Mouse (Mus musculus) limb, embryonic 10.5 days (tissue): Measurements from ENCODE around the gene Stub1. TPM values are rescaled to one million over a fixed set of nuclear protein-coding genes. Genes with fewer than 3 reads are reported as not detected.

Source experiments
- DNase-seq: peaks from one replicate; pipeline ENCODE4 v3.0.0-alpha.2; 2017; ENCODE audit warnings: low spot score
- H3K27ac ChIP-seq: fragments of 300-500 bp; sonication (generic); 2 replicates; pipeline ENCODE4 v1.5.1; 2016; ENCODE audit warnings: mild to moderate bottlenecking
- H3K27me3 ChIP-seq: fragments of 300-500 bp; sonication (generic); 2 replicates; pipeline ENCODE4 v1.6.1; 2016; ENCODE audit warnings: low read depth, mild to moderate bottlenecking; ENCODE audit not compliant: poor library complexity, severe bottlenecking
- H3K36me3 ChIP-seq: fragments of 300-500 bp; sonication (generic); 2 replicates; pipeline ENCODE4 v1.6.1; 2016; ENCODE audit warnings: mild to moderate bottlenecking, moderate library complexity
- H3K4me1 ChIP-seq: fragments of 300-500 bp; sonication (generic); 2 replicates; pipeline ENCODE4 v1.6.1; 2016
- H3K4me3 ChIP-seq: fragments of 300-500 bp; sonication (generic); 2 replicates; pipeline ENCODE4 v1.5.1; 2016; ENCODE audit warnings: mild to moderate bottlenecking, moderate library complexity
- H3K9me3 ChIP-seq: fragments of 300-500 bp; sonication (generic); replicated peaks from 2 replicates; pipeline ENCODE4 v1.6.1; 2016; ENCODE audit warnings: mild to moderate bottlenecking
- WGBS: fragments of 180-500 bp; shearing (Covaris S2); methylation state at CpG from one replicate; pipeline ENCODE4 v1.1.7; 2016; 5-methylcytosine and 5-hydroxymethylcytosine counted together
- polyA plus RNA-seq: library from polyadenylated mRNA; unstranded; fragments of >200 nt; fragmentation: Nextera tagmentation; extraction: Ambion mirVana; gene quantifications from 2 replicates; pipeline ENCODE4 v1.2.1, GENCODE M21; 2016

Gene Stub1
- polyA plus RNA-seq, 1 experiment from 2014 or later: 408 TPM

GRCm38 (mm10) chr17:25840519-25840918, 7.3 kb upstream of the Stub1 start:
- peaks cover 75% of the 10 kb centered on the region for H3K36me3 ChIP-seq
- 98% methylated on average over 6 of the region's 6 CpGs for WGBS
- peaks cover 65% of the 10 kb centered on the region for H3K4me1 ChIP-seq
- H3K27ac ChIP-seq: no peak overlapping the region
- no peaks in the 10 kb centered on the region for H3K27me3 ChIP-seq
- no peaks in the 10 kb centered on the region for H3K9me3 ChIP-seq
- DNase-seq: no peak
- 0 out of 2 replicates have a peak overlapping the region, but pooled peaks have one; percentile 6 for H3K4me3 ChIP-seq

- 84% methylated on average over 14 of the region's 14 CpGs for WGBS
- Histone ChIP-seq H3K36me3 (peaks cover 79% of the 10 kb centered on the region), H3K4me1 (peaks cover 70% of the 10 kb centered on the region), H3K4me3 (no peak overlapping the region), H3K27ac (no peak overlapping the region), H3K27me3 (no peaks in the 10 kb centered on the region), H3K9me3 (no peaks in the 10 kb centered on the region)
- no peak for DNase-seq
These were observed 6.4 kb upstream of the Stub1 start for GRCm38 (mm10) chr17:25839455-25840235.

GRCm38 (mm10) chr17:25838904-25839303, 5.7 kb upstream of the Stub1 start:
- peaks cover 83% of the 10 kb centered on the region for H3K36me3 ChIP-seq
- no peaks in the 10 kb centered on the region for H3K9me3 ChIP-seq
- no peak for DNase-seq
- H3K27me3 ChIP-seq: no peaks in the 10 kb centered on the region
- WGBS: 89% methylated on average over 4 of the region's 4 CpGs
- H3K27ac ChIP-seq: no peak overlapping the region
- H3K4me3 ChIP-seq: no peak overlapping the region
- H3K4me1 ChIP-seq: peaks cover 73% of the 10 kb centered on the region

GRCm38 (mm10) chr17:25837533-25837932, 4.3 kb upstream of the Stub1 start:
- H3K4me1 ChIP-seq: peaks cover 67% of the 10 kb centered on the region
- H3K27ac ChIP-seq: no peak overlapping the region
- peaks cover 75% of the 10 kb centered on the region for H3K36me3 ChIP-seq
- H3K9me3 ChIP-seq: no peaks in the 10 kb centered on the region
- H3K27me3 ChIP-seq: no peaks in the 10 kb centered on the region
- DNase-seq: no peak
- 61% methylated on average over 3 of the region's 3 CpGs for WGBS
- H3K4me3 ChIP-seq: peak overlapping the region; percentile 77

- 2% methylated on average over 29 of the region's 29 CpGs for WGBS
- no peaks in the 10 kb centered on the region for H3K27me3 ChIP-seq
- DNase-seq: peak; percentile 77
- peak within 1 kb of the TSS; percentile 77 for H3K4me3 ChIP-seq
- no peaks in the 10 kb centered on the region for H3K9me3 ChIP-seq
- peak within 1 kb of the TSS; percentile 79 for H3K27ac ChIP-seq
- H3K36me3 ChIP-seq: peaks cover 71% of the 10 kb centered on the region
- H3K4me1 ChIP-seq: peaks cover 65% of the 10 kb centered on the region
These were observed 3.8 kb upstream of the Stub1 start, which contains the start of gene Rhbdl1 for GRCm38 (mm10) chr17:25837076-25837410. Gene Rhbdl1, minus strand, starts transcription at chr17:25837295.

- Histone ChIP-seq H3K9me3 (no peaks in the 10 kb centered on the region), H3K27me3 (no peaks in the 10 kb centered on the region), H3K4me3 (peak overlapping the region; percentile 77), H3K27ac (peak overlapping the region; percentile 79), H3K36me3 (peaks cover 71% of the 10 kb centered on the region), H3K4me1 (peaks cover 70% of the 10 kb centered on the region)
- 25% methylated on average over 23 of the region's 23 CpGs for WGBS
- DNase-seq: no peak
These were observed 3.3 kb upstream of the Stub1 start for GRCm38 (mm10) chr17:25836397-25837075.

GRCm38 (mm10) chr17:25835816-25836215, 2.6 kb upstream of the Stub1 start:
- Histone ChIP-seq H3K4me3 (peak overlapping the region; percentile 77), H3K27me3 (no peaks in the 10 kb centered on the region), H3K9me3 (no peaks in the 10 kb centered on the region), H3K4me1 (peaks cover 77% of the 10 kb centered on the region), H3K36me3 (peaks cover 71% of the 10 kb centered on the region), H3K27ac (peak overlapping the region; percentile 79; the same call in 1 of the 2 replicates)
- whole genome bisulfite sequencing: 92% methylated on average over 16 of the region's 16 CpGs
- DNase-seq: no peak

GRCm38 (mm10) chr17:25835301-25835700, 2.1 kb upstream of the Stub1 start:
- no peak for DNase-seq
- Histone ChIP-seq H3K27ac (no peak overlapping the region), H3K9me3 (no peaks in the 10 kb centered on the region), H3K4me3 (peak overlapping the region; percentile 77), H3K36me3 (peaks cover 71% of the 10 kb centered on the region), H3K27me3 (no peaks in the 10 kb centered on the region), H3K4me1 (peaks cover 82% of the 10 kb centered on the region)
- 94% methylated on average over 7 of the region's 7 CpGs for WGBS

- Histone ChIP-seq H3K4me3 (peak overlapping the region; percentile 77), H3K27ac (peak overlapping the region; percentile 95; the same call in 1 of the 2 replicates), H3K4me1 (peaks cover 87% of the 10 kb centered on the region), H3K27me3 (no peaks in the 10 kb centered on the region), H3K9me3 (no peaks in the 10 kb centered on the region), H3K36me3 (peaks cover 71% of the 10 kb centered on the region)
- no peak for DNase-seq
- WGBS: 91% methylated on average over 12 of the region's 12 CpGs
These were observed 1.5 kb upstream of the Stub1 start for GRCm38 (mm10) chr17:25834595-25835222.

GRCm38 (mm10) chr17:25833961-25834594, 874 bp upstream of the Stub1 start:
- Histone ChIP-seq H3K36me3 (peaks cover 69% of the 10 kb centered on the region), H3K9me3 (no peaks in the 10 kb centered on the region), H3K27ac (peak overlapping the region; percentile 95), H3K4me1 (peaks cover 88% of the 10 kb centered on the region), H3K4me3 (peak overlapping the region; percentile 77), H3K27me3 (no peaks in the 10 kb centered on the region)
- no peak for DNase-seq
- 55% methylated on average over 6 of the region's 6 CpGs for WGBS

- H3K27ac ChIP-seq: peak overlapping the region; percentile 95
- H3K36me3 ChIP-seq: peaks cover 61% of the 10 kb centered on the region
- no peaks in the 10 kb centered on the region for H3K9me3 ChIP-seq
- no peaks in the 10 kb centered on the region for H3K27me3 ChIP-seq
- peak; percentile 97 for DNase-seq
- WGBS: under 1% methylated on average over 77 of the region's 77 CpGs
- H3K4me3 ChIP-seq: peak overlapping the region; percentile 77
- peaks cover 91% of the 10 kb centered on the region for H3K4me1 ChIP-seq
These were observed 541 bp downstream of the Stub1 start for GRCm38 (mm10) chr17:25832436-25833290.
